Mouse (Mus musculus) liver, postnatal 0 days (tissue): ENCODE measurements around the gene BC049715. TPM values are rescaled to one million over a fixed set of nuclear protein-coding genes. Genes with fewer than 3 reads are reported as not detected.

Source experiments
- ATAC-seq: fragments of 200-750 bp; cut with Nextera tagmentation; 2 replicates; pipeline ENCODE4 v1.8.0; 2017; ENCODE audit warnings: mild to moderate bottlenecking, moderate library complexity
- DNase-seq: peaks from one replicate; pipeline ENCODE4 v3.0.0-alpha.2; 2016
- H3K27ac ChIP-seq: fragments of 300-500 bp; sonication (generic); 2 replicates; pipeline ENCODE4 v1.5.1; 2014; ENCODE audit warnings: antibody characterized with exemption, moderate library complexity, mild to moderate bottlenecking, low read depth
- H3K27me3 ChIP-seq: fragments of 300-500 bp; sonication (generic); 2 replicates; pipeline ENCODE4 v1.6.1; 2014; ENCODE audit warnings: low read length, control low read depth, mixed read lengths; ENCODE audit not compliant: insufficient read depth
- H3K36me3 ChIP-seq: fragments of 300-500 bp; sonication (generic); replicated peaks from 2 replicates; pipeline ENCODE4 v1.6.1; 2014; ENCODE audit warnings: mild to moderate bottlenecking, control low read depth, low read length, moderate library complexity, mixed read lengths; ENCODE audit not compliant: insufficient read depth
- H3K4me1 ChIP-seq: fragments of 300-500 bp; sonication (generic); 2 replicates; pipeline ENCODE4 v1.6.1; 2014; ENCODE audit warnings: antibody characterized with exemption, mild to moderate bottlenecking, control low read depth; ENCODE audit not compliant: insufficient read depth
- H3K4me2 ChIP-seq: fragments of 300-500 bp; sonication (generic); 2 replicates; pipeline ENCODE4 v1.6.1; 2014; ENCODE audit warnings: low read depth, mild to moderate bottlenecking, low read length, moderate library complexity, mixed read lengths
- H3K4me3 ChIP-seq: fragments of 300-500 bp; sonication (generic); 2 replicates; pipeline ENCODE4 v1.5.1; 2014; ENCODE audit warnings: low read depth, low read length
- H3K9ac ChIP-seq: fragments of 300-500 bp; sonication (generic); replicated peaks from 2 replicates; pipeline ENCODE4 v1.6.1; 2014; ENCODE audit warnings: mild to moderate bottlenecking, moderate library complexity
- H3K9me3 ChIP-seq: fragments of 300-500 bp; sonication (generic); 2 replicates; pipeline ENCODE4 v1.6.1; 2016; ENCODE audit warnings: mild to moderate bottlenecking, control low read depth, low read length, mixed read lengths
- CTCF ChIP-seq: sonication (generic); IDR thresholded peaks from 2 replicates; pipeline ENCODE4 v1.5.1; 2016; ENCODE audit warnings: antibody characterized with exemption, low read depth
- EP300 ChIP-seq: IDR thresholded peaks from 2 replicates; pipeline ENCODE4 v1.6.1; 2016; ENCODE audit warnings: antibody characterized with exemption, low read depth, mild to moderate bottlenecking
- WGBS: fragments of 180-500 bp; shearing (Covaris S2); extraction: QIAGEN DNeasy Blood & Tissue Kit; methylation state at CpG from one replicate; pipeline ENCODE4 v1.1.7; 2014; ENCODE audit not compliant: insufficient replicate concordance; 5-methylcytosine and 5-hydroxymethylcytosine counted together
- polyA plus RNA-seq: library from polyadenylated mRNA; unstranded; fragments of >200 nt; fragmentation: Nextera tagmentation; extraction: Ambion mirVana; gene quantifications from 2 replicates; pipeline ENCODE4 v1.2.1, GENCODE M21; 2015

The BC049715 gene
- 0.44 and 0.99 TPM in 2 replicates for polyA plus RNA-seq

DNA sequence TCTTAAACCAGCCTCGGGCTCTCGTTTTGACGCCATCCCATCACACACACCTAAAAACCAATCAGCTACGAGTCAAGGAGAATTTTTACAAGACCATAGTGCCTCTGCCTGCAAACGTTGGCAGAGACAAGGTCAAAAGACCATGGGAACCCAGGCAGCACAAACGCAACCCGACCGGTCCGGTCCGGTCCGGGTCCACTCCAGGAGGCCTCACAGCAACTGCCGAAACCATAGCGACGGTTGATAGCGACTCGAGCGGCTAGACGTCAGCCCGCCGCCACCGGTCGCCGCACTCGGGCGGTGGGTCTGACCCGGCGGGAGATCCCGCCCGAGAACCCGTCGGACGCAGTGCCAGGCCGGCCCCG, at the start of gene BC049715:
Gene BC049715, plus strand, starts transcription at position 111 of the 365 bp plus-strand sequence.
- Histone ChIP-seq H3K36me3 (peaks cover 27% of the 10 kb centered on the region), H3K9me3 (no peaks in the 10 kb centered on the region), H3K4me2 (peak within 1 kb of the TSS; percentile 89), H3K27me3 (no peaks in the 10 kb centered on the region), H3K4me1 (peaks cover 16% of the 10 kb centered on the region), H3K27ac (peak within 1 kb of the TSS; percentile 90), H3K4me3 (peak within 1 kb of the TSS; percentile 93), H3K9ac (peak within 1 kb of the TSS; percentile 98)
- TF ChIP-seq EP300 (no peak), CTCF (no peak)
- WGBS = under 1% methylated on average over 34 of the region's 34 CpGs
- ATAC-seq = peak; percentile 26
- DNase-seq = no peak

GRCm38 (mm10) chr6:136781377-136781986, 45.9 kb upstream of the BC049715 start, which contains the start of gene Gucy2c:
Gucy2c (minus strand) TSS chr6:136781765.
- H3K27me3 ChIP-seq = no peaks in the 10 kb centered on the region
- no peaks in the 10 kb centered on the region for H3K9me3 ChIP-seq
- H3K4me3 ChIP-seq = no peak within 1 kb of the TSS
- no peaks in the 10 kb centered on the region; the same call in 1 of the 2 replicates for H3K4me1 ChIP-seq
- no peak within 1 kb of the TSS for H3K27ac ChIP-seq
- H3K4me2 ChIP-seq = peak within 1 kb of the TSS; percentile 29
- no peak for DNase-seq
- no peaks in the 10 kb centered on the region for H3K36me3 ChIP-seq
- H3K9ac ChIP-seq = no peak within 1 kb of the TSS
- 74% methylated on average over 20 of the region's 20 CpGs for WGBS
- ATAC-seq = peak; percentile 89
- TF ChIP-seq EP300 (no peak), CTCF (no peak)

DNA sequence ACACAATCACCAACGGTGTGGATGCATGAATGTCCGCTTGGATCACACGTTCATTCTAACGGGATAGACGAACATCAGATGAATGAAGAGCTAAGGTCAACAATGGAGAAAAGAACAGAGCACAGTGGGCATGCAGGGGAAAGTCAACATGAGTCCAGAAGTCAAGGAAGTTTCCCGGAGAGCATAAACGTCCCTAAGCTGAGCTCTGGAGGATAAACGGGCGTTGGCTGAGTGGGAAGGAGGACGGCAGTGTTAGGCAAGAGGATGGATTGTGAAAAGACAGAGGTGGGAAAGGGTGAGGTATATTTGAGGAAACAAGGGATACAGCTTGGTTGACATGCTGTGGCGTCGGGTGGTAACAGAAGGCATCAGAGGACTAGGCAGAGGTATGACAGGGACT, 45.3 kb upstream of the BC049715 start:
- H3K4me1 ChIP-seq = no peaks in the 10 kb centered on the region
- 76% methylated on average over 12 of the region's 12 CpGs for WGBS
- no peaks in the 10 kb centered on the region for H3K27me3 ChIP-seq
- TF ChIP-seq EP300 (no peak), CTCF (no peak)
- DNase-seq = no peak
- no peaks in the 10 kb centered on the region for H3K9me3 ChIP-seq
- H3K27ac ChIP-seq = no peak overlapping the region
- no peak overlapping the region for H3K4me2 ChIP-seq
- no peak for ATAC-seq
- H3K9ac ChIP-seq = no peak overlapping the region
- H3K4me3 ChIP-seq = no peak overlapping the region
- no peaks in the 10 kb centered on the region for H3K36me3 ChIP-seq

- WGBS = 77% methylated on average over 9 of the region's 9 CpGs
- ATAC-seq (no peak), DNase-seq (no peak)
- no peaks in the 10 kb centered on the region for H3K36me3 ChIP-seq
- H3K4me3 ChIP-seq = no peak overlapping the region
- no peak overlapping the region for H3K9ac ChIP-seq
- H3K4me1 ChIP-seq = no peaks in the 10 kb centered on the region
- no peak overlapping the region for H3K4me2 ChIP-seq
- H3K27ac ChIP-seq = no peak overlapping the region
- no peaks in the 10 kb centered on the region for H3K9me3 ChIP-seq
- no peak for TF ChIP-seq EP300
- no peak for TF ChIP-seq CTCF
- no peaks in the 10 kb centered on the region for H3K27me3 ChIP-seq
Observed at GRCm38 (mm10) chr6:136782761-136783160, 44.7 kb upstream of the BC049715 start.

GRCm38 (mm10) chr6:136789391-136789971, 37.9 kb upstream of the BC049715 start:
- H3K27me3 ChIP-seq = no peaks in the 10 kb centered on the region
- H3K9me3 ChIP-seq = no peaks in the 10 kb centered on the region
- H3K4me3 ChIP-seq = no peak overlapping the region
- no peaks in the 10 kb centered on the region for H3K36me3 ChIP-seq
- peaks cover 13% of the 10 kb centered on the region for H3K4me1 ChIP-seq
- 0 out of 2 replicates have a peak overlapping the region, but pooled peaks have one; percentile 11 for H3K27ac ChIP-seq
- H3K4me2 ChIP-seq = no peak overlapping the region
- ATAC-seq (no peak), DNase-seq (no peak)
- TF ChIP-seq CTCF = no peak
- TF ChIP-seq EP300 = no peak
- WGBS = 54% methylated on average over 5 of the region's 5 CpGs
- H3K9ac ChIP-seq = no peak overlapping the region

DNA sequence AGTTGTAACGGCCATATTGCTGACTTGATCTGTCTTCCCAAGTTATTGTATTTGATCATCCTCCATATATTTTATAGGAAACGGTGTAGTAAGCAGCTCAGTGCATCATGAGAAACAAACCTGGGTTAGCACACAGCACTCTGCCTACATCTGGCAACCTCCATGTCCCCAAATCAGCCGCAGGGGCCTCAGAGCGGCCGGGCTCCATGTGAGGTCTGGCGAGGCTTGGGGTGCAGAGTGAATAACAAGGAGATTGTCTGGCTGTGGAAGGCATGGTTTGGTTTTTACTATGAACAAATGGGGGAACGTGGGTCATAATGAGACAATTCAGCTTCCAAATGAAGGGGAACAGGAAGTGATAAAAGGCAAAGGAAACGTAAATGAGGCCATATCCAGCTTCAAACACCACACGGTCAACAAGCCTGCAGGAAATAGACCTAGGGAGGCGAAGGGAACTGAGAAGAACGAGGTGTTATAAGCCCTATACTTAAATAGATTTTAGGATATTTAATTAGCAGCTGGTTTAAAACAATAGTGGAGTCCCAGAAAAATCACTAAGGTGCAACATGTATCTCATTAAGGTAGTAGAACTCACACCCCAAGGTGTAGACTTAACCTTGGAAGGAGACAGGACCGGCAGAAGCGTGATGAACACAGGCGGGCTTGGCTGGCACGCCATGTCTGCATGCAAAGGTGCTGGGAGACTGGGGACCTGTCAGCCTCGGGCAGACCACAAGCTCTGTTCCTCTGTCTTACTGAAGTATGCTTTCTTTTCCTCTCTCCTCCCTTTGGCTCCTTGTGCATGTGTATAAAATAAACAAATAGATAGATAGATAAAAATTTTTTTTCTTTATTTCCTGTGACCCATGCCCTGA, 34.3 kb upstream of the BC049715 start:
- no peak for DNase-seq
- no peaks in the 10 kb centered on the region for H3K36me3 ChIP-seq
- no peak for ATAC-seq
- H3K4me3 ChIP-seq = peak overlapping the region; percentile 51
- no peak for TF ChIP-seq EP300
- no peak for TF ChIP-seq CTCF
- no peaks in the 10 kb centered on the region for H3K9me3 ChIP-seq
- 26% methylated on average over 16 of the region's 16 CpGs for WGBS
- no peaks in the 10 kb centered on the region for H3K27me3 ChIP-seq
- peak overlapping the region; percentile 59; the same call in 1 of the 2 replicates for H3K9ac ChIP-seq
- H3K4me1 ChIP-seq = peaks cover 18% of the 10 kb centered on the region
- H3K27ac ChIP-seq = no peak overlapping the region
- H3K4me2 ChIP-seq = peak overlapping the region; percentile 77
